Mouse (Mus musculus) kidney, embryonic 14.5 days (tissue): ENCODE data around the gene Cacna1c. TPM values are rescaled to one million over a fixed set of nuclear protein-coding genes. Genes with fewer than 3 reads are reported as not detected.

ENCODE experiments used
- ATAC-seq: fragments of 200-750 bp; cut with Nextera tagmentation; 2 replicates; pipeline ENCODE4 v1.8.0; 2017; ENCODE audit warnings: moderate number of reproducible peaks, mild to moderate bottlenecking, moderate TSS enrichment, moderate library complexity; ENCODE audit not compliant: low FRiP score, low TSS enrichment
- H3K27ac ChIP-seq: fragments of 300-500 bp; sonication (generic); 2 replicates; pipeline ENCODE4 v1.5.1; 2014; ENCODE audit warnings: low read depth, mild to moderate bottlenecking, low read length, moderate library complexity, mixed read lengths
- H3K27me3 ChIP-seq: fragments of 300-500 bp; sonication (generic); 2 replicates; pipeline ENCODE4 v1.6.1; 2014; ENCODE audit warnings: mild to moderate bottlenecking, low read length; ENCODE audit not compliant: control insufficient read depth, insufficient read depth
- H3K36me3 ChIP-seq: fragments of 300-500 bp; sonication (generic); 2 replicates; pipeline ENCODE4 v1.6.1; 2014; ENCODE audit warnings: low read length, mixed read lengths; ENCODE audit not compliant: control insufficient read depth, insufficient read depth
- H3K4me1 ChIP-seq: fragments of 300-500 bp; sonication (generic); 2 replicates; pipeline ENCODE4 v1.6.1; 2014; ENCODE audit warnings: low read length, mixed read lengths; ENCODE audit not compliant: control insufficient read depth, insufficient read depth
- H3K4me2 ChIP-seq: fragments of 300-500 bp; sonication (generic); replicated peaks from 2 replicates; pipeline ENCODE4 v1.6.1; 2014; ENCODE audit warnings: low read depth, mild to moderate bottlenecking, low read length
- H3K4me3 ChIP-seq: fragments of 300-500 bp; sonication (generic); 2 replicates; pipeline ENCODE4 v1.5.1; 2014; ENCODE audit warnings: mild to moderate bottlenecking, low read length
- H3K9ac ChIP-seq: fragments of 300-500 bp; sonication (generic); 2 replicates; pipeline ENCODE4 v1.6.1; 2014; ENCODE audit warnings: low read depth, mild to moderate bottlenecking, low read length, moderate library complexity
- H3K9me3 ChIP-seq: fragments of 300-500 bp; sonication (generic); 2 replicates; pipeline ENCODE4 v1.6.1; 2016; ENCODE audit warnings: low read length; ENCODE audit not compliant: control insufficient read depth
- WGBS: fragments of 180-500 bp; shearing (Covaris S2); extraction: QIAGEN DNeasy Blood & Tissue Kit; methylation state at CpG from one replicate; pipeline ENCODE4 v1.1.7; 2014; 5-methylcytosine and 5-hydroxymethylcytosine counted together
- polyA plus RNA-seq: library from polyadenylated mRNA; unstranded; fragments of >200 nt; fragmentation: Nextera tagmentation; extraction: Ambion mirVana; gene quantifications from 2 replicates; pipeline ENCODE4 v1.2.1, GENCODE M21; 2014

Gene Cacna1c
- polyA plus RNA-seq, 1 experiment from 2014 or later, result 3.3 TPM

- H3K27me3 ChIP-seq, result no peaks in the 10 kb centered on the region
- no peak overlapping the region for H3K4me3 ChIP-seq
- H3K27ac ChIP-seq, result no peak overlapping the region
- H3K4me2 ChIP-seq, result no peak overlapping the region
- H3K4me1 ChIP-seq, result no peaks in the 10 kb centered on the region
- WGBS, result 78% methylated on average over 11 of the region's 11 CpGs
- no peak overlapping the region for H3K9ac ChIP-seq
- no peaks in the 10 kb centered on the region for H3K9me3 ChIP-seq
- no peaks in the 10 kb centered on the region for H3K36me3 ChIP-seq
- no peak for ATAC-seq
Observed at GRCm38 (mm10) chr6:119228861-119229603, 32.8 kb upstream of the Cacna1c start.

- 94% methylated on average over 8 of the region's 8 CpGs for WGBS
- H3K4me2 ChIP-seq, result no peak overlapping the region
- H3K36me3 ChIP-seq, result no peaks in the 10 kb centered on the region
- no peak overlapping the region for H3K9ac ChIP-seq
- ATAC-seq, result no peak
- no peaks in the 10 kb centered on the region for H3K4me1 ChIP-seq
- no peaks in the 10 kb centered on the region for H3K9me3 ChIP-seq
- no peaks in the 10 kb centered on the region for H3K27me3 ChIP-seq
- H3K4me3 ChIP-seq, result no peak overlapping the region
- H3K27ac ChIP-seq, result no peak overlapping the region
Observed at GRCm38 (mm10) chr6:119227001-119227400, 30.8 kb upstream of the Cacna1c start.

- H3K36me3 ChIP-seq, result no peaks in the 10 kb centered on the region
- ATAC-seq, result no peak
- H3K4me3 ChIP-seq, result no peak overlapping the region
- no peak overlapping the region for H3K9ac ChIP-seq
- no peaks in the 10 kb centered on the region for H3K27me3 ChIP-seq
- H3K4me2 ChIP-seq, result no peak overlapping the region
- no peaks in the 10 kb centered on the region for H3K9me3 ChIP-seq
- no peaks in the 10 kb centered on the region for H3K4me1 ChIP-seq
- no peak overlapping the region for H3K27ac ChIP-seq
- 76% methylated on average over 6 of the region's 6 CpGs for WGBS
Observed at GRCm38 (mm10) chr6:119225731-119226130, 29.5 kb upstream of the Cacna1c start.

GRCm38 (mm10) chr6:119225226-119225625, 29.0 kb upstream of the Cacna1c start:
- Histone ChIP-seq H3K4me2 (no peak overlapping the region), H3K4me3 (no peak overlapping the region), H3K27me3 (no peaks in the 10 kb centered on the region), H3K9ac (no peak overlapping the region), H3K9me3 (no peaks in the 10 kb centered on the region), H3K36me3 (no peaks in the 10 kb centered on the region), H3K27ac (no peak overlapping the region), H3K4me1 (no peaks in the 10 kb centered on the region)
- WGBS, result 76% methylated on average over 12 of the region's 12 CpGs
- ATAC-seq, result no peak

GRCm38 (mm10) chr6:119224451-119225195, 28.4 kb upstream of the Cacna1c start:
- H3K9me3 ChIP-seq, result no peaks in the 10 kb centered on the region
- no peaks in the 10 kb centered on the region for H3K4me1 ChIP-seq
- no peak for ATAC-seq
- no peak overlapping the region for H3K27ac ChIP-seq
- no peak overlapping the region for H3K9ac ChIP-seq
- WGBS, result 67% methylated on average over 13 of the region's 13 CpGs
- H3K36me3 ChIP-seq, result no peaks in the 10 kb centered on the region
- H3K4me3 ChIP-seq, result no peak overlapping the region
- no peak overlapping the region for H3K4me2 ChIP-seq
- H3K27me3 ChIP-seq, result no peaks in the 10 kb centered on the region

- no peak overlapping the region for H3K4me2 ChIP-seq
- H3K9me3 ChIP-seq, result no peaks in the 10 kb centered on the region
- 0 out of 2 replicates have a peak, but pooled peaks have one; percentile 38 for ATAC-seq
- no peak overlapping the region for H3K4me3 ChIP-seq
- peaks cover 4% of the 10 kb centered on the region; the same call in 1 of the 2 replicates for H3K36me3 ChIP-seq
- H3K9ac ChIP-seq, result no peak overlapping the region
- H3K4me1 ChIP-seq, result no peaks in the 10 kb centered on the region
- H3K27ac ChIP-seq, result no peak overlapping the region
- WGBS, result 53% methylated on average over 10 of the region's 10 CpGs
- no peaks in the 10 kb centered on the region for H3K27me3 ChIP-seq
Observed at GRCm38 (mm10) chr6:119220297-119220696, 24.1 kb upstream of the Cacna1c start.

GRCm38 (mm10) chr6:119219237-119219870, 23.1 kb upstream of the Cacna1c start:
- Histone ChIP-seq H3K27me3 (no peaks in the 10 kb centered on the region), H3K36me3 (peaks cover 10% of the 10 kb centered on the region; the same call in 1 of the 2 replicates), H3K9ac (no peak overlapping the region), H3K4me1 (no peaks in the 10 kb centered on the region), H3K27ac (no peak overlapping the region), H3K9me3 (no peaks in the 10 kb centered on the region), H3K4me3 (no peak overlapping the region), H3K4me2 (no peak overlapping the region)
- 82% methylated on average over 15 of the region's 15 CpGs for WGBS
- no peak for ATAC-seq

- H3K4me2 ChIP-seq, result no peak overlapping the region
- no peak overlapping the region for H3K27ac ChIP-seq
- WGBS, result 86% methylated on average over 5 of the region's 5 CpGs
- no peak overlapping the region for H3K9ac ChIP-seq
- no peaks in the 10 kb centered on the region for H3K9me3 ChIP-seq
- ATAC-seq, result no peak
- H3K36me3 ChIP-seq, result peaks cover 10% of the 10 kb centered on the region; the same call in 1 of the 2 replicates
- H3K4me1 ChIP-seq, result no peaks in the 10 kb centered on the region
- H3K27me3 ChIP-seq, result no peaks in the 10 kb centered on the region
- no peak overlapping the region for H3K4me3 ChIP-seq
Observed at GRCm38 (mm10) chr6:119218591-119218990, 22.4 kb upstream of the Cacna1c start.

GRCm38 (mm10) chr6:119217661-119218060, 21.4 kb upstream of the Cacna1c start:
- no peak overlapping the region for H3K27ac ChIP-seq
- H3K27me3 ChIP-seq, result no peaks in the 10 kb centered on the region
- no peak overlapping the region for H3K4me3 ChIP-seq
- no peak overlapping the region for H3K9ac ChIP-seq
- ATAC-seq, result no peak
- no peak overlapping the region for H3K4me2 ChIP-seq
- H3K4me1 ChIP-seq, result no peaks in the 10 kb centered on the region
- H3K36me3 ChIP-seq, result peaks cover 14% of the 10 kb centered on the region; the same call in 1 of the 2 replicates
- no peaks in the 10 kb centered on the region for H3K9me3 ChIP-seq
- 77% methylated on average over 4 of the region's 4 CpGs for WGBS
